Mouse (Mus musculus) C2C12 (cell line): ENCODE measurements around the gene Olfr522.

Experiments
- CEBPB ChIP-seq: IDR thresholded peaks from one replicate; pipeline ENCODE4 v1.6.1; 2011; ENCODE audit warnings: low read depth, mild to moderate bottlenecking, control low read depth, moderate library complexity
- CTCF ChIP-seq: IDR thresholded peaks from one replicate; pipeline ENCODE4 v1.5.1; 2011; ENCODE audit not compliant: control insufficient read depth, insufficient read depth, insufficient read length
- MAX ChIP-seq: IDR thresholded peaks from one replicate; pipeline ENCODE4 v1.6.1; 2011; ENCODE audit warnings: mild to moderate bottlenecking, control low read depth
- MYOD1 ChIP-seq: IDR thresholded peaks from one replicate; pipeline ENCODE4 v1.6.1; 2011; ENCODE audit warnings: low read depth; ENCODE audit not compliant: control insufficient read depth, insufficient read length
- MYOG ChIP-seq: IDR thresholded peaks from one replicate; pipeline ENCODE4 v1.6.1; 2011; ENCODE audit not compliant: control insufficient read depth, insufficient read length; ENCODE audit errors: extremely low read depth
- USF1 ChIP-seq: IDR thresholded peaks from one replicate; pipeline ENCODE4 v1.6.1; 2011; ENCODE audit warnings: low read depth, mild to moderate bottlenecking, control low read depth, moderate library complexity

DNA sequence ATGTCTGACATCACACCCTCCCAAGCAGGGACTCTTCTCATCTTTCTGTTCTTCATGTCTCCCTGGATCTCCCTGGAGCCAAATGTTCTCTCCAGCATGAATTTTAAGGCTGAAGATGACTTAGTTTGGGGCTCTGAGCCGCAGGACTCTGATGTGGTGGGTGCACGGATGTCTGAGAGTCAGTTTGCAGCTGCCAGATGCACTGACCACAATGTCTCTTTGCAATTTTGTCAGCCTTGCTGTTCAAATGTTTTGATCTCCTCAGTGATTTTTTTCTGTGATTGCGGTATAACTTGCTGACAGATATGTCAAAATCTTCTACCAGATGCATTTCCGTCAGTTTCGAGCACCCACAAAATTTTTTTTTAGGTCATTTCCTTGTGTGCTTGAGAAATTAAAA lies 49.3 kb upstream of the Olfr522 start:
- TF ChIP-seq USF1 (no peak), CTCF (no peak), MAX (peak; percentile 23), MYOG (no peak), MYOD1 (peak; percentile 95), CEBPB (no peak)
